Mouse (Mus musculus): ENCODE measurements around the gene Nhlh1. TPM values are rescaled to one million over a fixed set of nuclear protein-coding genes. Genes with fewer than 3 reads are reported as not detected.

Gene Nhlh1
- polyA plus RNA-seq, 1 experiment from 2014 or later: not detected

DNA sequence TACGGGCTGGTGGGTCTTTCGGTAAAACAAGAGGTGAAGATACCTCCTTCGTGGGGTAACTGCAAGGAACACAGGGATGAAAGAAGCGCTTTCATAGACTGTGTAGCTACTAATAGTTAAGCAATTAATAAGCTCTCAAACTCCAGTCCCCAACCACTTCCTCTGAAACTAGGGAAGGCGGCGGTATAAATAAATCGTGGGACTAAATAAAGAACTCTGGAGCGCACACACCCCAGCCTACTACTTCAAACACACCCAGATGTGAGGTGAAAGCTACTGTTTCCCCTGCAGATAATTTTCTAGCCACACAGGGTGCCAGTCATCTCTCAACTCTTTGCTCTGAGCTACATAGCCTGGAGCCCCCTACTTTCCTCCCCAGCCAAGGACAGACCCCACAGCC, 41.3 kb downstream of the Nhlh1 start:
- WGBS (ENCODE audit: insufficient replicate concordance): 78% methylated on average over 8 of the region's 8 CpGs
- no peaks in the 10 kb centered on the region for H3K27me3 ChIP-seq (ENCODE audit: control insufficient read depth, insufficient read depth, low read length)
- peaks cover 13% of the 10 kb centered on the region for H3K4me1 ChIP-seq (ENCODE audit: control insufficient read depth, insufficient read depth, low read length)
- no peak overlapping the region for H3K9ac ChIP-seq (ENCODE audit: low read depth, low read length)
- no peak overlapping the region for H3K4me2 ChIP-seq
- H3K4me3 ChIP-seq (ENCODE audit: low read depth, low read length): no peak overlapping the region
- H3K9me3 ChIP-seq (replicated peaks; ENCODE audit: control insufficient read depth, low read length): no peaks in the 10 kb centered on the region
- H3K27ac ChIP-seq (ENCODE audit: low read depth, low read length): no peak overlapping the region
- ATAC-seq (replicated peaks; ENCODE audit: insufficient number of reproducible peaks, low FRiP score, low TSS enrichment): no peak
- no peaks in the 10 kb centered on the region for H3K36me3 ChIP-seq (ENCODE audit: control insufficient read depth, insufficient read depth, low read length)

DNA sequence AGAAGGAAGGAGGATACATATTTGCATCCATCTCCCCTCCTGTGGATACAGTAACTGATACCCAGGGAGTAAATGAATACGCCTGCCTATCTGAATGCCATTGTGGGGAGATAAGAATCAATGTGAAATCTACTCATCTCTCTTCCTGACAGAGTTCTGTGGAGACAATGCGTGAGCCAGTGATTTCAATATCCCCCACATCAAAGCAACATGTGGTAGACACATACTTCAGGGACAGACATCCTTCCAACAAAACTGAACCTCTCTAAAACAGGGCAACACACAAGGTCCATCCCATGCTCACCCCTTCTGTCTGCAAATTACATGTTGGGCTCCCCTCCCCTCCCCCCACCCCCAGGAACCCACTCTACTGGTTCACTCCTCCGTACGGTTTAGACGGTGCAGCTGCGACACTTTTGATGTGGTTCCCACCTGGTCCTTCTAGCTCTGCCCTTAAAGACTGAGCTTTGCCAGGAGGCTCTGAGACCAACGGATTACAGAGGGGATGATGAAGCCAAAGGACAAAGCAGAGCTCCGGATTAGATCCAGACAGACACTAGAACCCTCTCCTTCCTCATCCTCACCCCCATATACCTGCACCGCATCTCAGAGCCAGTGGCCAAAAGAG, 41.9 kb downstream of the Nhlh1 start:
- Histone ChIP-seq H3K9me3 (replicated peaks; ENCODE audit: control insufficient read depth, low read length) (no peaks in the 10 kb centered on the region), H3K9ac (ENCODE audit: low read depth, low read length) (no peak overlapping the region), H3K4me3 (ENCODE audit: low read depth, low read length) (no peak overlapping the region), H3K4me1 (ENCODE audit: control insufficient read depth, insufficient read depth, low read length) (peaks cover 13% of the 10 kb centered on the region), H3K36me3 (ENCODE audit: control insufficient read depth, insufficient read depth, low read length) (no peaks in the 10 kb centered on the region), H3K27ac (ENCODE audit: low read depth, low read length) (no peak overlapping the region), H3K27me3 (ENCODE audit: control insufficient read depth, insufficient read depth, low read length) (no peaks in the 10 kb centered on the region), H3K4me2 (no peak overlapping the region)
- no peak for ATAC-seq (replicated peaks; ENCODE audit: insufficient number of reproducible peaks, low FRiP score, low TSS enrichment)
- WGBS (ENCODE audit: insufficient replicate concordance): 68% methylated on average over 9 of the region's 9 CpGs

DNA sequence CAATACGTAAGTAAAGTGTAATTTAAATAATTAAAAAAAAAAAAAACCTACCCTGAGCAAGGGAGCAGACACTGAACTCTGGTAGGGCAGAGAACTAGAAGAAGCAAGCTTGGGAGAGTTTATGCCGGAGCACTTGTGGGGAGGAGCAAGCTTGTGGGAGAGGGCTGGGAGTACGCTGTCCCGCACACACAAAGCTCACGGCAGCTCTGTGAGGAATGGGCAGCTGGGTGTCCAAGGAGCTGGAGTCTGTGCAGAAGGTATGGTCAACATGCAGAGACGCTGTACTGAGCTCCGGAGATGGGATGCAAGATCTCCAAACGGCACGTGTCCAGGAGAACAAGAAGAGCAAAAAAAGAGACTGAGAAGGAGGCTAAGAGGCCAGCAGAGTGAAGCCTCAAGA, 42.6 kb downstream of the Nhlh1 start:
- peaks cover 2% of the 10 kb centered on the region for H3K36me3 ChIP-seq (ENCODE audit: control insufficient read depth, insufficient read depth, low read length)
- no peak overlapping the region for H3K4me3 ChIP-seq (ENCODE audit: low read depth, low read length)
- peaks cover 13% of the 10 kb centered on the region for H3K4me1 ChIP-seq (ENCODE audit: control insufficient read depth, insufficient read depth, low read length)
- H3K27me3 ChIP-seq (ENCODE audit: control insufficient read depth, insufficient read depth, low read length): no peaks in the 10 kb centered on the region
- 85% methylated on average over 9 of the region's 9 CpGs for WGBS (ENCODE audit: insufficient replicate concordance)
- no peaks in the 10 kb centered on the region for H3K9me3 ChIP-seq (replicated peaks; ENCODE audit: control insufficient read depth, low read length)
- ATAC-seq (replicated peaks; ENCODE audit: insufficient number of reproducible peaks, low FRiP score, low TSS enrichment): no peak
- H3K27ac ChIP-seq (ENCODE audit: low read depth, low read length): no peak overlapping the region
- no peak overlapping the region for H3K9ac ChIP-seq (ENCODE audit: low read depth, low read length)
- no peak overlapping the region for H3K4me2 ChIP-seq

DNA sequence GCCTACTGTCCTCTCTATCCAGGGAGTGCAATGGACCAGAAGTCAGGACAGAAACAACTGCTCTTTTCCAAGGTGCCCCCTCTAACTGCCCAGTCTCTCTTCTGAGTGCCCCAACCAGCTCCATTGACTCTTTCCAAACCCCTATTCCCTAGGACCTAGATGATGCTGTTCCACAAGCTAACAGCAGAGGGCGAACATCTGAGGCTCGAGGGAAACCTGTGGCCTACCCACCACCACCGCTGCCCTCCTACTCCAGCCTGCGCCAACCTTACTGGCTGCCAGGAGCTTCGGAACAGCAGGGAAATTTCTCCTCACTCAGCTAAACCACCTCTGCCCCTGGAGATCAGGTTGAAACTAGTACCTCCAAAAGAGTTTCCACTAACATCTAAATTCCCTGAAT, 45.3 kb downstream of the Nhlh1 start:
- Histone ChIP-seq H3K9me3 (replicated peaks; ENCODE audit: control insufficient read depth, low read length) (no peaks in the 10 kb centered on the region), H3K9ac (ENCODE audit: low read depth, low read length) (no peak overlapping the region), H3K4me2 (no peak overlapping the region), H3K36me3 (ENCODE audit: control insufficient read depth, insufficient read depth, low read length) (peaks cover 16% of the 10 kb centered on the region), H3K4me3 (ENCODE audit: low read depth, low read length) (no peak overlapping the region), H3K27ac (ENCODE audit: low read depth, low read length) (no peak overlapping the region), H3K27me3 (ENCODE audit: control insufficient read depth, insufficient read depth, low read length) (no peaks in the 10 kb centered on the region), H3K4me1 (ENCODE audit: control insufficient read depth, insufficient read depth, low read length) (peaks cover 10% of the 10 kb centered on the region)
- ATAC-seq (replicated peaks; ENCODE audit: insufficient number of reproducible peaks, low FRiP score, low TSS enrichment): no peak
- 25% methylated on average over 5 of the region's 5 CpGs for WGBS (ENCODE audit: insufficient replicate concordance)

DNA sequence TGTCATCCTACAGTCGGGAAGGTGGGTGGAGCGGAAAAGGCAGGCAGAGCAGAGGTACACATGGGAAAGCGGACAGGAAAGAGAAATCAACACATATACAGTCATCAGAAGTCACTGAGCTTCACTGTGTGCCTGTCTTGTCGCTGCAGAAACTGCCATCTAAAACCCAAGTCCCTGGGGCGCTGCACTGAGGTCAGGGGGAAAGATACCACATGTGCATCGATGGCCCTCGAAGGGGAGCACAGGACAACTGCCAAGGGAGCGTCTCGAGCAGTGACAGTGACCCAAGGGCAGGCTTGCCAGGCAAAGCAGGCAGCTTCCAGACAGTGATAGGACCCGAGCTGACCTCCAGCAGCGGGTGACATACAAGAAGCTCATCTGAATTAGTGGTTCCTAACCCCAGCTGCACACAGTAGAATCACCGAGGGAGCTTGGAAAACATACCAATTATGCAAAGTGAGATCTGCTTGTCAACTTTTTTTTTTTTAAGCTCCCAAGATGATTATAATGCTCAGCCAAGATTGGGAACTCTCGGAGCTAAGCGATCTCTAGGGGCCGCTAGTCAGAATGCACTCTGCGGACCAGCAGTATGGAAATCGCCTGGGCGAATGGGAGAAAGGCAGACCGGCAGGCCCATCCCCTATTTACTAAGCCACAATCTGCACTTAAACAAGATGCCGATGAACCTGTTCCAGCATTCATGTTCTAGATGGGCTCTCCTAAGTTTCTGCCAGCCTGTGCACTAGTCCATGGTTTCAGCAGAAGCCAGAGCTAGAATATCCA, 47.1 kb downstream of the Nhlh1 start:
- Histone ChIP-seq H3K4me3 (ENCODE audit: low read depth, low read length) (no peak overlapping the region), H3K4me2 (no peak overlapping the region), H3K9ac (ENCODE audit: low read depth, low read length) (no peak overlapping the region), H3K27me3 (ENCODE audit: control insufficient read depth, insufficient read depth, low read length) (no peaks in the 10 kb centered on the region), H3K4me1 (ENCODE audit: control insufficient read depth, insufficient read depth, low read length) (peaks cover 3% of the 10 kb centered on the region), H3K27ac (ENCODE audit: low read depth, low read length) (no peak overlapping the region), H3K9me3 (replicated peaks; ENCODE audit: control insufficient read depth, low read length) (no peaks in the 10 kb centered on the region), H3K36me3 (ENCODE audit: control insufficient read depth, insufficient read depth, low read length) (peaks cover 30% of the 10 kb centered on the region)
- no peak for ATAC-seq (replicated peaks; ENCODE audit: insufficient number of reproducible peaks, low FRiP score, low TSS enrichment)
- 84% methylated on average over 20 of the region's 20 CpGs for WGBS (ENCODE audit: insufficient replicate concordance)

DNA sequence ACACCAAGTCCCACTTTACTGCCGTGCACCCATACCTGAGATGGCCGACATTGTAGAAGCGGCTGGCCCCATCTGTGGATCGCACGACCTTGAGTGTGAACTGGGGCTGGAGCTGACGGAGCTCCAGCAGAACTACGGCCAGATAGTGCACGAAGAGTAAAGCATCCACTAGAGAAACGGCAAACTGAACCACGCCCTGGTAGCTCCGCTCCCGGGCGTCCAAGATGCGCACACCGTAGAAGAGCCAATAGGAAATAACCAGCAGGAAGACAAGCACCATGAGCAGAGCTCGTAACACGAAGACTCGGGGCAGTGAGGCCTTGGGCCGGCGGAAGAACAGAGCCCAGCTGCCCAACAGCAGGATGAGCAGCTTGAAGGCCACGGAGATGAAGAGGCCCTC, 48.0 kb downstream of the Nhlh1 start:
- H3K9me3 ChIP-seq (replicated peaks; ENCODE audit: control insufficient read depth, low read length): no peaks in the 10 kb centered on the region
- H3K4me2 ChIP-seq: no peak overlapping the region
- no peaks in the 10 kb centered on the region for H3K27me3 ChIP-seq (ENCODE audit: control insufficient read depth, insufficient read depth, low read length)
- H3K9ac ChIP-seq (ENCODE audit: low read depth, low read length): no peak overlapping the region
- peaks cover 3% of the 10 kb centered on the region for H3K4me1 ChIP-seq (ENCODE audit: control insufficient read depth, insufficient read depth, low read length)
- ATAC-seq (replicated peaks; ENCODE audit: insufficient number of reproducible peaks, low FRiP score, low TSS enrichment): no peak
- H3K27ac ChIP-seq (ENCODE audit: low read depth, low read length): no peak overlapping the region
- WGBS (ENCODE audit: insufficient replicate concordance): 91% methylated on average over 21 of the region's 21 CpGs
- peaks cover 31% of the 10 kb centered on the region for H3K36me3 ChIP-seq (ENCODE audit: control insufficient read depth, insufficient read depth, low read length)
- no peak overlapping the region for H3K4me3 ChIP-seq (ENCODE audit: low read depth, low read length)

DNA sequence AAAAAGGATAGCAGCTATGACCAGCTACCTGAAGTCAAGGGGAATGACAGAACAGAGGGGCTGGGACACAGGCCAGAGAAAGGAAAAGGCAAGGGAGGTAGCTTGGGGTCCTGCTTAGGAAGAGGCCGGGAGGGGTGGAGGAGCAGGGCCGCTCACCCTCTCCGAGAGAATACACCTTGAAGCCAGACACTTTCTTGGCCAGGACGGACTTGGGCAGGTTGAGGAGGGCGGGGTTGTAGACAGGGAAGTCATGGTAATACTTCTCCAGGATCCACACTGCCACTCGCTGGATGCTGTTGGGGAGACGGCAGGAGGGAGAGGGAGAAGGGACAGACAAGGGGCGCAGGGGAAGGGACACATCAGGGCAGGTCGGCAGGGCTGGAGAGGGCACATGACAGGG, 49.0 kb downstream of the Nhlh1 start:
- no peaks in the 10 kb centered on the region; the same call in 1 of the 2 replicates for H3K4me1 ChIP-seq (ENCODE audit: control insufficient read depth, insufficient read depth, low read length)
- peaks cover 31% of the 10 kb centered on the region for H3K36me3 ChIP-seq (ENCODE audit: control insufficient read depth, insufficient read depth, low read length)
- no peak for ATAC-seq (replicated peaks; ENCODE audit: insufficient number of reproducible peaks, low FRiP score, low TSS enrichment)
- H3K9ac ChIP-seq (ENCODE audit: low read depth, low read length): no peak overlapping the region
- WGBS (ENCODE audit: insufficient replicate concordance): 70% methylated on average over 9 of the region's 9 CpGs
- no peaks in the 10 kb centered on the region for H3K9me3 ChIP-seq (replicated peaks; ENCODE audit: control insufficient read depth, low read length)
- H3K4me3 ChIP-seq (ENCODE audit: low read depth, low read length): no peak overlapping the region
- no peaks in the 10 kb centered on the region for H3K27me3 ChIP-seq (ENCODE audit: control insufficient read depth, insufficient read depth, low read length)
- H3K27ac ChIP-seq (ENCODE audit: low read depth, low read length): no peak overlapping the region
- no peak overlapping the region for H3K4me2 ChIP-seq

DNA sequence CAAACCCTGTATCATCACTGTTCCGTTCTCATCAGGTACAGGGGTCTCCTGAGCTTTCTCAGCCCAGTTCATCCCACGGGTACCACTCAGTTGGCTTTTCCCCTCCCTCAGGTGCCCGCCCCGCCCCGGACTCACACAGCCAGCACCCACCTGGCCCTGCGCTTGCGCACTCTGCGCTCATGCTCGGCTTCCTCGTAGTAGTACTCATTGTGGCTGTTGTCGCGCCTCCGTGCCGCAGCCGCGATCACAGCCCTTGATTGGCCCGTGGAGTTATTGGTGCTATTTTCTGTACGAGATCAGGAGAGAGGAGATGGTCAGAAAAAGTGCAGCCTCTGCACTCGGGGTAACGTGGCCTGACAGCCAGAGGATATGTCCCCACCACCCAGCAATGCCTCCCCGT, 49.6 kb downstream of the Nhlh1 start:
- H3K27me3 ChIP-seq (ENCODE audit: control insufficient read depth, insufficient read depth, low read length): no peaks in the 10 kb centered on the region
- no peak for ATAC-seq (replicated peaks; ENCODE audit: insufficient number of reproducible peaks, low FRiP score, low TSS enrichment)
- no peak overlapping the region for H3K4me2 ChIP-seq
- no peak overlapping the region for H3K9ac ChIP-seq (ENCODE audit: low read depth, low read length)
- whole genome bisulfite sequencing (ENCODE audit: insufficient replicate concordance): 93% methylated on average over 21 of the region's 21 CpGs
- no peaks in the 10 kb centered on the region for H3K4me1 ChIP-seq (ENCODE audit: control insufficient read depth, insufficient read depth, low read length)
- no peak overlapping the region for H3K27ac ChIP-seq (ENCODE audit: low read depth, low read length)
- H3K4me3 ChIP-seq (ENCODE audit: low read depth, low read length): no peak overlapping the region
- H3K9me3 ChIP-seq (replicated peaks; ENCODE audit: control insufficient read depth, low read length): no peaks in the 10 kb centered on the region
- H3K36me3 ChIP-seq (ENCODE audit: control insufficient read depth, insufficient read depth, low read length): peaks cover 31% of the 10 kb centered on the region
